Mouse (Mus musculus): ENCODE results near the gene Upf3b.
A peak's percentile ranks its signal among the peaks of the same experiment; 100 is the strongest.
"Not testable (repeated sequence)": the region's sequence is repeated elsewhere in the genome, so short reads cannot be mapped to it uniquely, and the experiment has no call there.

The Upf3b gene

GRCm38 (mm10) chrX:37110193-37110880, at the start of gene Upf3b:
TSS of gene Upf3b (minus strand) at chrX:37110322.
- peak; percentile 94 for DNase-seq (ENCODE audit: low spot score)

GRCm38 (mm10) chrX:37157839-37158238, 47.7 kb upstream of the Upf3b start:
- no peak for DNase-seq (ENCODE audit: low spot score)

DNA sequence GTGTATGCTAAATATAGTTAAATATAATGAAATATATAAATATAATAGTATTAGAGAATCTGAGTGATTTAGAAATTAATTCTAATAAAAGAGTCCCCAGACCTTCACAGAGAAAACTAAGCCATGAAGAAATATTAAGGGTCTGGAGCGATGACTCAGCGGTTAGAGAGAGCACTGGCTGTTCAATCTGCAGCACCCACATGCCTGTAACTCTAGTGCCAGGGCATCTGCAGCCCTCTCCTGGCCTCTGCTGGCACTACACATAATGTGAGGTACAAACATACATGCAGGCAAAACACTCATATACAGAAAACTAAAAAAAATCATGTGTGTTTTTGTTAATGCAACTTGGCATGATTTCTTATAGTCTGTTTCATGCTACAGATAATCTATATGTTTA, 34.8 kb upstream of the Upf3b start:
- peak; percentile 45 for DNase-seq (ENCODE audit: low spot score)

DNA sequence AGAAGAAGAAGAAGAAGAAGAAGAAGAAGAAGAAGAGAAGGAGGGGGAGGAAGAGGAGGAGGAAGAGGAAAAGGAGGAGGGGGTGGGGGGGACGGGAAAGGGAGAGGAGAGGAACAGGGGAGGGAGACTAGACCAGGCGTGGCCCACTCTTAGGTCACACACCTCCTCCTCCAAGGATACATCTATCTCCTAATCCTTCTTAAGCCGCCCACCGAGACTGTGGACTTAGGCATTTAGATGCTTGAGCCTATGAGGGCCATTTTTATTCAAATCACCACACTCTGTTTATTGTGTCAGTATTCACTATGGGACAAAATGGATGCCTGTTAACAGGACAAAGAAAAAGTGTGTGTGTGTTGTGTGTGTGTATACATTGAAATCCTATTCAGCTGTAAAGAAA, 34.4 kb upstream of the Upf3b start:
- DNase-seq (ENCODE audit: low spot score): not testable (repeated sequence)

DNA sequence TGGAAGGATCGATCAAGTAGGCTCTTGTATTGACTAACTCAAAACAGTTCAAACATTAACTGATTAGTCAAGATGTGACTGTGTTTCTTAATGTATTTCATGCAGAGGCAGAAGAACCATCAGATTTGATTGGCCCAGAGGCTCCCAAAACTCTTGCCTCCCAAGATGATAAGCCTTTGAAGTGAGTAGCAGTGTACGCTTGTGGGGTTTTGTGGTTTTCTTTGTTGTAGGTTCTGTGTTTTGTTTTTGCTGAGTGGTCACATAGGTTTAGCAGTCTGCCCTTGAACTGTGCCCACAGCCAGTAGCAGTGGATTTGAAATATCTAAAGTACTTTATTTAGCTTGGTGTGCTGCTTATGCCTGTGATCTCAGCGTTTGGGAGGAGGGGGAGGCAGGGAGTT, 31.6 kb upstream of the Upf3b start:
- no peak for DNase-seq (ENCODE audit: low spot score)

DNA sequence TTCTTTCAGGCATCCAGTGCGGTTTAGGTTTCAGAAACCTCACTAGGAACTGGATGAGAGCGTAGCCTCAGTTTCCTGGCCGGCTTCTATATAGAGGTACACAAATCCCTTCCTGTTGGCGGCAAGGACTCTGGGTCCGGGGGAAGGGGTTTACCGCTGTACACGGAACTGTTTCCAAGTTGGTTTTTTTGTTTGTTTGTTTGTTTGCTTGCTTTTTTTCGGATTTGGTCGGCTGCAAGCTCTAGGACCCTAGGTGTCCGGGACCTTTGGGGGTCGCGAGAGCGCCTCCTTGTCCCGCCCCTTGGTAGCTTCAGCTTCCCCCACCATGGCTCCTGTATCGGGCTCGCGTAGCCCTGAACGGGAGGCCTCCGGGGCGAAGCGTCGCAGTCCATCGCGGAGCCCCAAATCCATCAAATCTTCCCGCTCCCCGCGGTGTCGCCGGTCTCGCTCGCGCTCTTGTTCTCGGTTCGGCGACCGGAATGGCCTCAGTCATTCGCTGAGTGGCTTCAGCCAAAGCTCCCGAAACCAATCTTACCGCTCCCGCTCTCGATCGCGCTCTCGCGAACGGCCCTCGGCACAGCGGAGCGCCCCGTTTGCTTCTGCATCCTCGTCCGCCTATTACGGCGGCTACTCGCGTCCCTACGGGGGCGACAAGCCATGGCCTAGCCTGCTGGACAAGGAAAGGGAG, 16.7 kb upstream of the Upf3b start, which contains the start of gene Nkap:
TSS of gene Nkap (plus strand) at position 125 of the 688 bp plus-strand sequence.
- DNase-seq (ENCODE audit: low spot score): peak; percentile 79

DNA sequence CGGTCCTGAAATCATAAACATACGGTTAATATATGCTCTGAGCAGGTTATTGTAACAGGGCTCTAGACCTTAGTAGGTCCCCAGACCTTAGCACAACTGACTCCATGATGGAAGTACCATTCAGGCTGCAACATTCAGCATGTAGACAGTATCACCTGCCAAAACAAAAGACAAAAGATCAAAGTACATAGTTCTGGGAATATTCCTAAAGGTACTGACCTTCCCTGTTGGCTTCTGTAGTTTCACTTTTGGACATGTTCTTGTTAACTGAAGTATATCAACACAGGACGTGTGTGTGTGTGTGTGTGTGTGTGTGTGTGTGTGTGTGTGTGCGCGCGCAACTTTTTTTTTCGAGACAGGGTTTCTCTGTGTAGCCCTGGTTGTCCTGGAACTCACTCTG, 15.4 kb upstream of the Upf3b start:
- DNase-seq (ENCODE audit: low spot score): no peak

GRCm38 (mm10) chrX:37120212-37120611, 10.1 kb upstream of the Upf3b start:
- no peak for DNase-seq (ENCODE audit: low spot score)

DNA sequence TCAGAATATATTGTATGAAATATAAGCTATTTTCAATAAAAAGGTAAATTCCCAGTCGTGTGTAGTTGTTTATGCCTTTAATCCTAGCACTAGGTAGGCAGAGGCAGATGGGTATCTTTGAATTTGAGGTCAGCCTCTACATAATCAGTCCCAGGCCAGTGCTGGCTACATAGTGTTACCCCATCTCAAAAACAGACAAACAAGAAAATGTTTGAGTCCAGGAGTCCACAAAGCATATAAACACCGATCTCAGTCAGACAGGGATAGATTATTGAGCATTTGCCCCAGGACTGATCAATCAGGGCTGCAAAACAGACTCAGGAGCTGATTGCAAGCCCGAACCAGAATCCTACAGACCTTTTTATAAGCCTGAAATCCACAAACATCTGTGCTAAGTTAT, 9.5 kb upstream of the Upf3b start:
- no peak for DNase-seq (ENCODE audit: low spot score)

- DNase-seq (ENCODE audit: low spot score): no peak
Observed at GRCm38 (mm10) chrX:37117085-37117484, 7.0 kb upstream of the Upf3b start.

- DNase-seq (ENCODE audit: low spot score): no peak
Observed at GRCm38 (mm10) chrX:37110881-37111193, 715 bp upstream of the Upf3b start.

- DNase-seq (ENCODE audit: low spot score): no peak
Observed at GRCm38 (mm10) chrX:37109526-37110192, 463 bp downstream of the Upf3b start.

GRCm38 (mm10) chrX:37103826-37104225, 6.3 kb downstream of the Upf3b start:
- no peak for DNase-seq (ENCODE audit: low spot score)

DNA sequence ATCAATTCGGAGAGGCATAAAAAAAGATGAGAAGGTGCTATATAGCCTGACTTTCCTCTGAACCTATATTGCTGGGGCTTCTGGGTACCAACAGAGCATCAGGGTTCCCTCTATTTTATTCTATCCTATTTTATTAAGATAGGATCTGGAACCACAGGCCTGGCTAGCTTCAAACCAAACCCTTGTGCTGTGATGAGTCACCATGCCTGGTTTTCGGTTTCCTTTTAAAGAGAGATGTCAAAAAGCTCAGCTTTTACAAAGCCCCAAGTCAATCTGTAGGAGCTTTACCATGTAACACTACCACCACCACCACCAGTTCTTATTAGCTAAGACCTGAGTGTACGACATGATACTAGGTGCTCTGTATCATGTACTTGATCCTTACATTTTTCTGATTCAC, 11.4 kb downstream of the Upf3b start:
- DNase-seq (ENCODE audit: low spot score): peak; percentile 68

- DNase-seq (ENCODE audit: low spot score): no peak
Observed at GRCm38 (mm10) chrX:37095106-37095768, 14.9 kb downstream of the Upf3b start.

GRCm38 (mm10) chrX:37091457-37091856, 18.7 kb downstream of the Upf3b start:
- DNase-seq (ENCODE audit: low spot score): no peak

GRCm38 (mm10) chrX:37088778-37089177, 21.3 kb downstream of the Upf3b start:
- no peak for DNase-seq (ENCODE audit: low spot score)

- no peak for DNase-seq (ENCODE audit: low spot score)
Observed at GRCm38 (mm10) chrX:37085665-37086064, 24.5 kb downstream of the Upf3b start.

GRCm38 (mm10) chrX:37084927-37085660, 25.0 kb downstream of the Upf3b start, which contains the start of gene Rpl39:
TSS of gene Rpl39 (minus strand) at chrX:37085402.
- DNase-seq (ENCODE audit: low spot score): peak; percentile 86

DNA sequence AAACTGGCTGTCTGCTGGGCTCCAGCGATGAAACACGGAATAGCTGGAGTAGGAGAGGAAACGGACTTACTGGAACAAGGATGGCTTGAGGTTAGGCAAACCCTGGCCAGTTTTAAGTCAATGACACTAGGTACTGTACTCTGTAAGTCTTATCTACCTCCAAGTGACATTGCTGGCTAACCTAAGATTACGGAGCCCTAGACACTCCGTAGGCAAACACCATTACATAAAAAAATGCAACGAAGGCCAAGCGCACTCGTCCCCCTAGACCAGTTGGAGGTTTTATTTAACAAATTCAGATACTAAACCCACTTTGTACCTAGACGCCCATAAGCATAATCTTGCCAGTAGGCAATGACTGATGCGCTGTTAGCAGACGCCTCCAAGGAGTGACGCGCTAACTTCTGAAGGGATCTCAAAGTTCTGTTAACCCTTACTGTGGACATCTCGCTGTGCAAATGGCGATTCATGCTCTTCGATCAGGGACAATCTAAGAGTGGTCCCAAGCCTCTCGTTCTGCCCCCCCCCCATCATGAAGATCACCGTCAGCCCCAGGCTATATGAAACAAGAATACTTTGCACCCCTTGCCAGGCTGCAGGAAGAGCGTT, 25.7 kb downstream of the Upf3b start:
- DNase-seq (ENCODE audit: low spot score): peak; percentile 7

GRCm38 (mm10) chrX:37081194-37081593, 28.9 kb downstream of the Upf3b start:
- DNase-seq (ENCODE audit: low spot score): no peak
